Mouse (Mus musculus) C2C12 (cell line): ENCODE data around the gene B3gnt2. TPM values are rescaled to one million over a fixed set of nuclear protein-coding genes. Genes with fewer than 3 reads are reported as not detected.
"Not testable (repeated sequence)": the region's sequence is repeated elsewhere in the genome, so short reads cannot be mapped to it uniquely, and the experiment has no call there.

Source experiments
- H3K27me3 ChIP-seq: one replicate; pipeline ENCODE4 v1.6.1; 2011; ENCODE audit not compliant: control insufficient read depth, insufficient read depth, insufficient read length
- H3K36me3 ChIP-seq: one replicate; pipeline ENCODE4 v1.6.1; 2011; ENCODE audit not compliant: control insufficient read depth, insufficient read depth
- H3K4me3 ChIP-seq: one replicate; pipeline ENCODE4 v1.5.1; 2011; ENCODE audit warnings: mild to moderate bottlenecking, control low read depth; ENCODE audit not compliant: poor library complexity, insufficient read depth, severe bottlenecking
- H3K79me2 ChIP-seq: one replicate; pipeline ENCODE4 v1.6.1; 2011; ENCODE audit not compliant: control insufficient read depth, insufficient read depth
- H3K79me3 ChIP-seq: one replicate; pipeline ENCODE4 v1.6.1; 2011; ENCODE audit warnings: low read depth, control low read depth
- H3ac ChIP-seq: one replicate; pipeline ENCODE3; 2011; ENCODE audit warnings: low read depth; ENCODE audit not compliant: control insufficient read depth, insufficient read length
- CEBPB ChIP-seq: IDR thresholded peaks from one replicate; pipeline ENCODE4 v1.6.1; 2011; ENCODE audit warnings: low read depth, mild to moderate bottlenecking, control low read depth, moderate library complexity
- CTCF ChIP-seq: IDR thresholded peaks from one replicate; pipeline ENCODE4 v1.5.1; 2011; ENCODE audit not compliant: control insufficient read depth, insufficient read depth, insufficient read length
- FOSL1 ChIP-seq: IDR thresholded peaks from one replicate; pipeline ENCODE4 v1.8.0; 2011; ENCODE audit warnings: mild to moderate bottlenecking, low read length; ENCODE audit not compliant: poor library complexity, insufficient read depth, severe bottlenecking
- MAX ChIP-seq: IDR thresholded peaks from one replicate; pipeline ENCODE4 v1.6.1; 2011; ENCODE audit warnings: mild to moderate bottlenecking, control low read depth
- MYOD1 ChIP-seq: IDR thresholded peaks from one replicate; pipeline ENCODE4 v1.6.1; 2011; ENCODE audit warnings: low read depth; ENCODE audit not compliant: control insufficient read depth, insufficient read length
- MYOG ChIP-seq: IDR thresholded peaks from one replicate; pipeline ENCODE4 v1.6.1; 2011; ENCODE audit not compliant: control insufficient read depth, insufficient read length; ENCODE audit errors: extremely low read depth
- USF1 ChIP-seq: IDR thresholded peaks from one replicate; pipeline ENCODE4 v1.6.1; 2011; ENCODE audit warnings: low read depth, mild to moderate bottlenecking, control low read depth, moderate library complexity
- polyA plus RNA-seq: library from polyadenylated mRNA; unstranded; fragments of >200 nt; fragmentation: generic; extraction: Trizol; gene quantifications from one replicate; pipeline ENCODE4 v1.2.1, GENCODE M21; 2012; ENCODE audit warnings: missing spikeins

Gene B3gnt2
- polyA plus RNA-seq, 1 experiment, result 10.8 TPM

DNA sequence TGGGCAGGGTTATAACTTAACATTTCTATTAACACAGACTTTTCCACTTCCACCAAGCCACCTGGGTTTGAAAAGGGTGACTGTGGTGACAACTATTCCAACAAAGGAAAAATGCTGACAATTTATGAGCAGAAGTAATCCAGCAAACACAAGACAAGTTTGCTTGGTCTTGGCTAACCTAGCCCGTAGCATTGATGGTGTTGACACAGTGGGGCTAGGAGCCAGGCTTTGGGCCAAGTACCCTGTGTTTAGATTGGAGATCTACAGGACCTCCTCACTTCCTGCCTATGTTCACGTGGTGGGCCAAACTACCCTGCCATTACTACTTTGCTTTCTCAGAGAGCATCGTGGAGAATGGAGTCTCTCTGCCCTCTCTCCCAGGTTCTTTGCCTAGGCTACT, 119.3 kb downstream of the B3gnt2 start:
- Histone ChIP-seq H3K4me3 (no peak overlapping the region), H3K79me3 (no peaks in the 10 kb centered on the region)
- TF ChIP-seq FOSL1 (no peak), CTCF (no peak), MYOD1 (no peak), CEBPB (no peak), MAX (no peak), MYOG (no peak), USF1 (no peak)

DNA sequence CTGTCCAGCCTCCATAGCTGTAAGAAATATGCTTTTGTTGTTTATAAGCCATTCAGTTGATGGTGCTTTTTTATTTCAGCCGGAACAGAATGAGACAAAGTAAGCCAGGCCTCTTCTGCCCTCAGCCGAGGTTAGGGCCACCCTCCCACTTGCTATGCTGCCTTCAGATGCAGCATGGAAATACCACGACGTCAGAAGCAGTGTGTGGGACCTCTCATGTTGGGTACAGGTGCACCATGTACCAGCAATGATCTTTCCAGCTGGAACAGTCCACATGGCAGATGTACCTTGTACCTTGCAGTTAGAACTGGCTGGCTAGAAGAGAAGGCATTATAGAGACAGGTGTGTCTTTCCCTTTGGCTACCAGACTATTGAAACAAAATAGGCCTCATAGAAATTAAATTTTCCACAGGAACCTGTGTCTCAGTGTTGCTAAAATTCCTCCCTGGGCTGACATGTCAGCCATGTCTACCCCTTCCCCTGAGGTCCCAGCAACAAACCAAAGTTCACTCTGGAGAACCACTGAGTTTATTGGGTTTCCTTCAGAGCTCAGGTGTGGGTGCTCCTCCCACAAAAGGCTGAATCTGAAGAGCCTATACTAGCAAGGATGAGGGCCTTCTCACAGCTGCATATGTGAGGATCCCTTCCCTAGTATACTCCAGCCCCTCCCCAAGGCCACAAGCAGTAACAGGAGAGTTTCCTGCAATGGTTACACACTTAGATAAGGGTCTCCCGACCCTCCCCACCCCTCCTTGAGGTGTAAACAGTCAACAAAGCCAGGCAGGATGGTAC, 121.1 kb downstream of the B3gnt2 start:
- Histone ChIP-seq H3K79me3 (no peaks in the 10 kb centered on the region), H3K79me2 (no peaks in the 10 kb centered on the region), H3K27me3 (no peaks in the 10 kb centered on the region)

More for the DNA sequence above, 119.3 kb downstream of the B3gnt2 start:
- H3K36me3 ChIP-seq, result no peaks in the 10 kb centered on the region
- H3ac ChIP-seq, result no peak overlapping the region
- H3K79me2 ChIP-seq, result no peaks in the 10 kb centered on the region
- no peaks in the 10 kb centered on the region for H3K27me3 ChIP-seq

DNA sequence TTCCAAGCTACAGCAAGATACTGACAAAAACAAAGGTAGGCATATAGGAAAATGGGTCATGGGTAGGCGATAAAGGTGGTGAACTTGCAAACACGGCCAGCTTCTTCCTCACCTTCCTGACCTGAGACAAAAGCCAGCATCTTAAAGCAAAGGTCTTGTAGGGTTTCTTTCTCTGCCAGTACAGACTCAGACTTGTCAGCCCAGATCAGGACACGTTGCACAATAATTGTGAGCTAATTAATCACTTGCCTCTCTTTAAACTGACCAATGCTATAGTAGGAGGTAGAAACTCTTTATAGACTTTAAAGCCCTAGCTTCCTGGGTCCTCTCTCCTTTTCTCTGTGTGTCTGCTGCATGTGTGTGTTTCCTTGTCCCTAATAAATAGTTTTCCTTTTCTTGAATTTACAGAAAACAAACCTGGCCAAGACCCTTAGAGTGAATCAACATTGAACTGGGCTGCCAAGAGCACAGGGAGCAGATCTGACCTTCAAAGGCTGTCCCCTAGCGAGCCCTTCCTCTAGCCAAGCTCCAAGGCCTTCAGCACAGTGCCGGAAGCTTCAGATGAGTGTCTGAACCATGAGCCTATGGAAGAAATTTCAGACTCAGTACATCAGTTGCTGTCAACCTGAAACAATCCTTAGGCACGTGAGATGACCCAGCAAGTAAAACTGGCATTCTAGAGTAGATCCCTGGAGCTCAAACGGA, 124.1 kb downstream of the B3gnt2 start:
- Histone ChIP-seq H3K36me3 (no peaks in the 10 kb centered on the region), H3K79me2 (no peaks in the 10 kb centered on the region), H3K4me3 (no peak overlapping the region), H3ac (no peak overlapping the region), H3K27me3 (no peaks in the 10 kb centered on the region), H3K79me3 (no peaks in the 10 kb centered on the region)
- TF ChIP-seq CTCF, result no peak
- TF ChIP-seq CEBPB, result peak; percentile 4

More for the DNA sequence above, 121.1 kb downstream of the B3gnt2 start:
- H3K36me3 ChIP-seq, result no peaks in the 10 kb centered on the region
- no peak overlapping the region for H3K4me3 ChIP-seq
- no peak for TF ChIP-seq MYOG
- H3ac ChIP-seq, result no peak overlapping the region

DNA sequence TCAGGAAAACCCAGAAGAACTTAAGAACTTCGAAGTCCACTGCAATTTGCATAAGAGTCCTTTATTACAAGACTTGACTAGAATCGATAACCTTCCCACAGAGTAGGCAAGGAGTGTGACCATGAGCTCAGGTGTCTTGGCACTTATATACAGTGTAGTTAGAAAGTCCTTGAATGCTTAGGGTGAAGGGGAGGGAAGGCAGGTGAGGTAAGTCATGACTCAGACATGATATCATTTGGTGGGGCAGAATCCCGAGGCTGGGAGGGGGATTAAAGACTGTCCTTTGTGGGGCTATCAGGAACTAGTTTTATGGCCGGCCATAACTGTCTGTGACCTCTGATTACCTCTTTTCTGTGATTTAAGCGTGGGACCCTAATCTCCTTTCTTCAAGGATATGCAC, 125.6 kb downstream of the B3gnt2 start:
- H3K79me2 ChIP-seq, H3ac ChIP-seq, H3K79me3 ChIP-seq, H3K27me3 ChIP-seq, H3K36me3 ChIP-seq, H3K4me3 ChIP-seq: not testable (repeated sequence)

GRCm38 (mm10) chr11:22733936-22734335, 126.8 kb downstream of the B3gnt2 start:
- TF ChIP-seq MYOG (no peak), USF1 (no peak), CTCF (no peak), CEBPB (no peak), MAX (no peak)
- H3K36me3 ChIP-seq, result no peaks in the 10 kb centered on the region
- no peaks in the 10 kb centered on the region for H3K27me3 ChIP-seq
- H3K4me3 ChIP-seq, result no peak overlapping the region
- no peaks in the 10 kb centered on the region for H3K79me2 ChIP-seq
- H3K79me3 ChIP-seq, result no peaks in the 10 kb centered on the region
- H3ac ChIP-seq, result no peak overlapping the region

DNA sequence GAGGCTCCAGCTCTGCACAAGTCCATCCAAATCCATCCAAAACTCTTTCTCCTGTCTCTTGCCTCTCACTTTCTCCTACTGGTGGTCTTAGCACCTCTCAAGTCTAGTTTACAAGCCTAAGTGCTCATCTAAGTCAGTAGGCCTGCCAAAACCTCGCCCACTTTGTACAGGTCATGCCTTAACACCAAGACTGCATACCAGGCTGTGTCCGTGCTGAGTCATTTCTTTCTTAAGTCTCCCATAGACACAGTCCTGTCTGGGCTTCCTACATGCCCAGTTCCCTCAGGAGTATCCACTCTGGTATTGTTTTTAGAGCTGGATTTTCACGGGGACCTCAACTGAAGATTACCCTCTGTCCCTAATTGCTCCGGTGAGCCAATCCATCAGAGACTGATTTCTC, 127.9 kb downstream of the B3gnt2 start:
- Histone ChIP-seq H3K27me3 (no peaks in the 10 kb centered on the region), H3K4me3 (no peak overlapping the region), H3K79me3 (no peaks in the 10 kb centered on the region), H3K36me3 (no peaks in the 10 kb centered on the region), H3K79me2 (no peaks in the 10 kb centered on the region), H3ac (no peak overlapping the region)
- TF ChIP-seq CTCF (no peak), CEBPB (no peak), FOSL1 (no peak), MYOD1 (no peak), USF1 (no peak), MYOG (no peak), MAX (no peak)

GRCm38 (mm10) chr11:22723096-22723495, 137.7 kb downstream of the B3gnt2 start:
- Histone ChIP-seq H3K79me2 (no peaks in the 10 kb centered on the region), H3K27me3 (no peaks in the 10 kb centered on the region), H3K4me3 (no peak overlapping the region), H3K79me3 (no peaks in the 10 kb centered on the region), H3ac (no peak overlapping the region), H3K36me3 (no peaks in the 10 kb centered on the region)
- TF ChIP-seq CTCF, result no peak
- no peak for TF ChIP-seq FOSL1
- TF ChIP-seq MAX, result no peak
- no peak for TF ChIP-seq CEBPB
- no peak for TF ChIP-seq USF1
- no peak for TF ChIP-seq MYOG
- no peak for TF ChIP-seq MYOD1
